ENCODE assay signal across 24 mouse cellular contexts in the genomic region with DNA sequence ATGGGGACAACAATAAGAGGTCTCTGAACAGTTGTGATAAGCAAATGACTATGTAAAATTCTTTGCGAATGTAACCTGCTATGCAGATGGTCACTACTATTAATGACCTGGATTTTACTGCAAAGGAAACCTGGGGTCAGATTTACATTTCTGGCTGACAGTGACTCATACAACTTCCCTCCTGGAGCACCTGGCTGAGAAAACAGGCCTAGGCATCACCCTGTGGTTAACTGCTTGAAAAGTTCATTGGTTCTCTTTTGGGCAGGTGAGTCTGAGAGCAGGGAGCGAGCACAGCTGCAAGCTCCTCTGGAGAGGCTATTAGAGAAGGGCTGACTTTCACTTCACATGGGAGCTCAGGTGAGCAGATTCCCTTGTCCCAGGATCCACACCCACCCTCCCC.
DNase-seq lines count a peak whose midpoint lies in the region; ATAC-seq and TF ChIP-seq lines count a peak whose summit lies in the region.
"Had no signal": no experiment of that assay in that cellular context is flagged by ENCODE, and none has a peak within 500 bp of the region (broad histone marks: within the 10 kb centered on the region; RNA-seq: fewer than 3 reads in every experiment).

No protein-coding gene starts in this region.

- H3K4me1 ChIP-seq in CH12.LX (ENCODE audit: control insufficient read depth in 1 of 2, insufficient read depth in 2 of 2) = peaks cover 4 to 65% of the 10 kb centered on the region in 2 experiments; a peak in 3 of 4 replicates
- H3K4me1 ChIP-seq: forebrain, embryonic 13.5 days; forebrain, embryonic 15.5 days had no signal

- no peak for ATAC-seq in CD4-positive, CD25-positive, alpha-beta regulatory T cell, adult 4 months
- ATAC-seq: activated CD4-positive, CD25-positive, alpha-beta regulatory T cell, adult 4 months; forebrain, embryonic 13.5 days; forebrain, embryonic 15.5 days; forebrain, postnatal 0 days; Patski had no signal

- H3K27me3 ChIP-seq in CH12.LX (replicated peaks) = peaks cover 50% of the 10 kb centered on the region
- H3K27me3 ChIP-seq: embryonic facial prominence, embryonic 12.5 days; forebrain, embryonic 13.5 days; forebrain, embryonic 15.5 days; Patski had no signal

- no peak overlapping the region for H3K4me2 ChIP-seq in CH12.LX (ENCODE audit: insufficient read depth, low read depth, poor library complexity, severe bottlenecking)
- H3K4me2 ChIP-seq: embryonic facial prominence, embryonic 12.5 days; forebrain, embryonic 13.5 days; forebrain, embryonic 15.5 days had no signal

- in situ Hi-C loops in CH12.LX (cut with MboI; ENCODE audit: low pct_ligation_motif_present, low pct_unique_long_range_greater_than_20kb, low sequenced_read_pairs) = no loop called here

- DNase-seq in spleen, postnatal 36 days (ENCODE audit: low spot score in 2 of 2) = peak; percentile 11 to 23
- no peak for DNase-seq in spleen, postnatal 10 days (ENCODE audit: low spot score in 2 of 2)
- peak; percentile 31 for DNase-seq in urinary bladder, postnatal 14 days (ENCODE audit: low spot score)
- no peak for DNase-seq in urinary bladder, postnatal 25 days (ENCODE audit: low spot score)
- peak; percentile 93 for DNase-seq in A20 (ENCODE audit: low read depth, low spot score)
- DNase-seq in CH12.LX (ENCODE audit: extremely low read depth) = peak; percentile 69
- DNase-seq in heart, postnatal 14 days = no peak
- DNase-seq: adrenal gland, adult 8-10 months; adrenal gland, postnatal 14 days; adrenal gland, postnatal 36 days; cerebellum, adult 11-12 months; cerebellum, adult 2 months; cerebellum, adult 9-10 months; cerebellum, postnatal 10 days; cerebellum, postnatal 25 days; forebrain, postnatal 0 days had no signal

- TF ChIP-seq EP300 in CH12.LX (IDR thresholded peaks at IDR 0.05; ENCODE audit: low read length) = peak; percentile 72

- no peak overlapping the region for H3K27ac ChIP-seq in CH12.LX (ENCODE audit: insufficient read depth, low read depth)
- H3K27ac ChIP-seq: embryonic facial prominence, embryonic 10.5 days; embryonic facial prominence, embryonic 12.5 days; forebrain, embryonic 13.5 days; forebrain, embryonic 15.5 days had no signal

- no peak overlapping the region for H3K4me3 ChIP-seq in CH12.LX (replicated peaks in 1 of 3; ENCODE audit: low read depth in 2 of 3, low read length in 2 of 3, poor library complexity in 1 of 3)
- H3K4me3 ChIP-seq: embryonic facial prominence, embryonic 10.5 days; embryonic facial prominence, embryonic 12.5 days; forebrain, embryonic 13.5 days; forebrain, embryonic 15.5 days had no signal

- TF ChIP-seq RAD21 in CH12.LX (IDR thresholded peaks at IDR 0.05; ENCODE audit: low read depth, low read length) = no peak

- no peaks in the 10 kb centered on the region for H3K79me2 ChIP-seq in CH12.LX (replicated peaks; ENCODE audit: control insufficient read depth, extremely low read depth, insufficient read depth, poor library complexity, severe bottlenecking)

- H3K36me3 ChIP-seq in CH12.LX (replicated peaks in 1 of 2; ENCODE audit: control insufficient read depth in 1 of 2, insufficient read depth in 1 of 2, low read length in 1 of 2) = no peaks in the 10 kb centered on the region
- H3K36me3 ChIP-seq: embryonic facial prominence, embryonic 10.5 days; embryonic facial prominence, embryonic 12.5 days; forebrain, embryonic 15.5 days; G1E had no signal

- dilution Hi-C loops in CH12.LX (cut with MboI; ENCODE audit: extremely low pct_ligation_motif_present, extremely low pct_unique_long_range_greater_than_20kb, low sequenced_read_pairs) = no loop called here

- no peak overlapping the region for H3K9ac ChIP-seq in CH12.LX (ENCODE audit: insufficient read depth, low read depth)
- H3K9ac ChIP-seq: embryonic facial prominence, embryonic 12.5 days; forebrain, embryonic 13.5 days; forebrain, embryonic 15.5 days; forebrain, postnatal 0 days had no signal

- TF ChIP-seq POLR2A in CH12.LX (IDR thresholded peaks at IDR 0.05; ENCODE audit: low read depth, low read length) = no peak

- intact Hi-C loops in heart, postnatal 14 days (cut with DNase I) = no loop called here

- no peaks in the 10 kb centered on the region for H3K9me3 ChIP-seq in CH12.LX (replicated peaks; ENCODE audit: low read length)
- H3K9me3 ChIP-seq: embryonic facial prominence, embryonic 10.5 days; embryonic facial prominence, embryonic 12.5 days; forebrain, embryonic 13.5 days; forebrain, embryonic 15.5 days had no signal

- TF ChIP-seq CTCF in CH12.LX (conservative IDR thresholded peaks at IDR 0.05 in 1 of 2, IDR thresholded peaks at IDR 0.05 in 1 of 2; ENCODE audit: low read depth in 2 of 2, low read length in 2 of 2) = no peak

TF ChIP-seq in CH12.LX, 34 proteins besides CTCF, POLR2A, EP300 and RAD21:
- TF ChIP-seq JUND (conservative IDR thresholded peaks at IDR 0.05; ENCODE audit: low read depth, low read length) (0 out of 2 replicates have a peak, but pooled peaks have one; percentile 22), ETS1 (conservative IDR thresholded peaks at IDR 0.05; ENCODE audit: low read depth, low read length) (peak; percentile 39; the same call in 1 of the 2 replicates), BHLHE40 (IDR thresholded peaks at IDR 0.05; ENCODE audit: low read depth, low read length) (peak; percentile 41; the same call in 1 of the 2 replicates), TCF12 (IDR thresholded peaks at IDR 0.05; ENCODE audit: low read depth, low read length) (peak; percentile 44; the same call in 1 of the 2 replicates), SIN3A (IDR thresholded peaks at IDR 0.05; ENCODE audit: low read length) (no peak)

Comparison
In these comparisons a context has a peak if more than half of its experiments do, and no peak if none do; other contexts are left out.
1. DNase-seq: peak in spleen, postnatal 36 days (2 of 2), urinary bladder, postnatal 14 days (single experiment), A20 (single experiment) and CH12.LX (single experiment); none in spleen, postnatal 10 days (0 of 2), urinary bladder, postnatal 25 days (single experiment) and heart, postnatal 14 days (0 of 2).